Mouse (Mus musculus) heart, embryonic 10.5 days (tissue): ENCODE measurements around the gene Adamts7. TPM values are rescaled to one million over a fixed set of nuclear protein-coding genes. Genes with fewer than 3 reads are reported as not detected.
A peak's percentile ranks its signal among the peaks of the same experiment; 100 is the strongest.

ENCODE experiments used
- DNase-seq: peaks from one replicate; pipeline ENCODE4 v3.0.0-alpha.2; 2017; ENCODE audit warnings: low spot score
- H3K27ac ChIP-seq: fragments of 300-500 bp; sonication (generic); 2 replicates; pipeline ENCODE4 v1.5.1; 2016; ENCODE audit warnings: mild to moderate bottlenecking
- H3K27me3 ChIP-seq: fragments of 300-500 bp; sonication (generic); 2 replicates; pipeline ENCODE4 v1.6.1; 2016; ENCODE audit warnings: mild to moderate bottlenecking; ENCODE audit not compliant: poor library complexity, insufficient read depth, severe bottlenecking
- H3K36me3 ChIP-seq: fragments of 300-500 bp; sonication (generic); 2 replicates; pipeline ENCODE4 v1.6.1; 2016; ENCODE audit warnings: mild to moderate bottlenecking, moderate library complexity
- H3K4me1 ChIP-seq: fragments of 300-500 bp; sonication (generic); 2 replicates; pipeline ENCODE4 v1.6.1; 2016; ENCODE audit warnings: mild to moderate bottlenecking
- H3K4me3 ChIP-seq: fragments of 300-500 bp; sonication (generic); 2 replicates; pipeline ENCODE4 v1.5.1; 2016; ENCODE audit warnings: mild to moderate bottlenecking, moderate library complexity
- H3K9me3 ChIP-seq: fragments of 300-500 bp; sonication (generic); 2 replicates; pipeline ENCODE4 v1.6.1; 2016; ENCODE audit warnings: mild to moderate bottlenecking, moderate library complexity
- WGBS: fragments of 180-500 bp; shearing (Covaris S2); methylation state at CpG from one replicate; pipeline ENCODE4 v1.1.7; 2016; 5-methylcytosine and 5-hydroxymethylcytosine counted together
- polyA plus RNA-seq: library from polyadenylated mRNA; unstranded; fragments of >200 nt; fragmentation: Nextera tagmentation; extraction: Ambion mirVana; gene quantifications from 2 replicates; pipeline ENCODE4 v1.2.1, GENCODE M21; 2016

The Adamts7 gene
- polyA plus RNA-seq: 5.6 and 7.0 TPM in 2 replicates

GRCm38 (mm10) chr9:90162926-90163748 lies at the start of gene Adamts7:
Adamts7 (plus strand) TSS chr9:90163069.
- under 1% methylated on average over 57 of the region's 60 CpGs for WGBS

GRCm38 (mm10) chr9:90113151-90113550 lies 49.7 kb upstream of the Adamts7 start:
- peak overlapping the region; percentile 97 for H3K4me3 ChIP-seq
- H3K4me1 ChIP-seq: peaks cover 12% of the 10 kb centered on the region; the same call in 1 of the 2 replicates
- DNase-seq: no peak
- no peaks in the 10 kb centered on the region for H3K27me3 ChIP-seq
- H3K9me3 ChIP-seq: no peaks in the 10 kb centered on the region
- WGBS: under 1% methylated on average over 13 of the region's 13 CpGs
- H3K36me3 ChIP-seq: peaks cover 14% of the 10 kb centered on the region
- peak overlapping the region; percentile 100 for H3K27ac ChIP-seq

More at GRCm38 (mm10) chr9:90162926-90163748, at the start of gene Adamts7:
- Histone ChIP-seq H3K36me3 (no peaks in the 10 kb centered on the region), H3K4me3 (peak within 1 kb of the TSS; percentile 77), H3K27me3 (peaks cover 18% of the 10 kb centered on the region), H3K4me1 (0 out of 2 replicates have a peak, but pooled peaks cover 12% of the 10 kb centered on the region), H3K9me3 (no peaks in the 10 kb centered on the region), H3K27ac (peak within 1 kb of the TSS; percentile 83)
- DNase-seq: peak; percentile 85

DNA sequence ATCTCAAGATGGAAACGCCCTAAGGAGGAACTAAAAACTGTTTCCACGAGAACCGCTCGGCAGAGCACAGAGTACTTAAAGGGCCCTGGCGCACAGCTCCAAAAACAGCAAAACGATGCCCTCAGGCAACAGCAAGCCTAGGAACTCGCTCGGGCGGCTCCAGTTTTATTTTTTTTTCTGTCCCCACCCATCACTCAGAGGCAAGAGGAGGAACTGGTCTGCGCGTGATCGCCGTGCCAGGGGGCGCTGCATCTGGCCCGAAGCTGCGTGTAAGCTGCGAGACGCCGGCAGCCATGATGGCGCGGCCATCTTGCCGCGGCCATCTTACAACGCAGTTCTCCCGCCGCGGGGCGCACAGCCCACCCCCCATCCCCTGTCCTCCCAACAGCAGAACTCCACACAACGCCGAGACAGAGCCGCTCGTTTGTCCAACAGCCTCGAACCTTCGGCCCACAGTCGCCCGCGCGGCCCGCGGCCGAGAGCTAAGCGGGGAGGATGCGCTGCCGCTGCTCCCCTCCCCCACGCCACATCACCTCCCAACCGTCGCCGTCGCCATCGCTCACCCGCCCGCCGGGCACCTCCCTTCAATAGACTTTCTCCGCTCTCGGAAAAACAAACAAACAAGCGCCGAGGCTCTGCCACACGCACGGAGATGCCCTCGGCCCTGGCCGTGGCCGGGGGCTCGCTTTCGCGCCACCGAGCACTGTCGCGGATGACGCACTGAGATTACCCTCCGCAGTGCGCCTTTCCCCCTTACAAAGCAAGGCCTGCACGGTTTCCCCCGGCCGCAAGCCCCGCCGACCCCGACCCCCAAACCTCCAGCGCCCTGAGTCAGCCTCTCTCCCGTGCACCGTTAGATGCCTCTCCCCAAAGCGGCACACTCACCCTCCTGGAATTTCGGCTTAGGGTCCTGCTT lies 49.0 kb upstream of the Adamts7 start:
- Histone ChIP-seq H3K4me3 (peak overlapping the region; percentile 97), H3K27ac (peak overlapping the region; percentile 100), H3K27me3 (no peaks in the 10 kb centered on the region), H3K9me3 (no peaks in the 10 kb centered on the region), H3K36me3 (peaks cover 6% of the 10 kb centered on the region), H3K4me1 (peaks cover 12% of the 10 kb centered on the region; the same call in 1 of the 2 replicates)
- DNase-seq: peak; percentile 95
- under 1% methylated on average over 82 of the region's 82 CpGs for WGBS

DNA sequence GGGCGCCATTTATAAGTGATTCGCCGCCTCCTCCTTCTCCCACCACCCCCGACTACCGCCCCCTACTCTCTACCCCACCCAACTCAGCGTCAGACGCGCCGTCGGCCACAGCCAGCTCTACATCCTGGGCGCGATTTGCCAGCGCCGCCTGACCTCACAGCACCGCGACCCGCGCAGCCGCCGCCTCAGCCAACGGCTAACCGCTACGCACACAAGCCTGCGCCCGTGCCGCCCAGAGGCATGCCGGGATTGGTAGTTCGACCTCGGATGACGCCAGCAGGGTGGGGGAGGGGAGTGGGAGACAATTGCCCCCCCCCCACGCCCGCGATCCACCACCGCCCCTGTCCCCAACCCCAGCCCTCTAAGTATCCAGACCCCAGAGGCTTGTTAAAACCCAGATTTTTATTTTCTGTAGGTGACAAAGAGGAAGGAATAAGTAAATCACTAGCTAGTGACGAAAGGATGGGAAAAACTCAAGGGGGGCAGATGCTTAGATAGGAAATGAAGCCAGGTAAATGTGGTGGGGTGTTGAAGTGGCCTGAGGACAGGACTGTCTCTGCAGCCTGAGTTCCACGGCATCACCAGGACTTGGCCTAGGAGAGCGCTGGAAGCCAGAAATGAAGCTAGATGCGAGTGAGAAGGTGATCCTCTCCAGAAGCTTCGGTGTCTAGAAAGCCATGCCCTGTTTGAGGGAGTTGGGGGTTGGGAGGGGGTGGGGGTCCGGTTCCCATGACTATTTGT lies 48.1 kb upstream of the Adamts7 start, which contains the start of gene Morf4l1:
Gene Morf4l1, minus strand, starts transcription at position 208 of the 741 bp plus-strand sequence.
- Histone ChIP-seq H3K4me1 (peaks cover 12% of the 10 kb centered on the region; the same call in 1 of the 2 replicates), H3K27ac (peak within 1 kb of the TSS; percentile 100), H3K4me3 (peak within 1 kb of the TSS; percentile 97), H3K36me3 (no peaks in the 10 kb centered on the region), H3K27me3 (no peaks in the 10 kb centered on the region), H3K9me3 (no peaks in the 10 kb centered on the region)
- peak; percentile 99 for DNase-seq
- WGBS: 2% methylated on average over 40 of the region's 40 CpGs

DNA sequence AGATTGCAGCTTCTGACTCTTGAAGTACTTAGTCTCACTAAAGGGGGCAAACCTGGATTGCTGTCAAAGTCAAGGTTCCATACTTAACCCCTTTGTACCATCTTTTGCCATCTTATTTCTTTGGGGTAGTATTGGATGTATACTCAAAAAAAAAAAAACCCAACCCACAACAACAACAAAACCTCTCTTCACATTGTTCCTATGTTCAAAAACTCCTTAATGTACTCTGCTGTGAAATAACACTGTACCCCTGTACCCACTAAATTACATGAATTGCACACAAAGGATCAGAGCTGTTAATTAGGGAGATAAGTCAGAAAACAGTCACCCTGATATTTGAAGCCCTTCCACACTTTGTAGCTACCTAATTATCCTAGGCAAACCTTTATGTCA lies 47.6 kb upstream of the Adamts7 start:
- Histone ChIP-seq H3K27me3 (no peaks in the 10 kb centered on the region), H3K36me3 (no peaks in the 10 kb centered on the region), H3K4me1 (peaks cover 12% of the 10 kb centered on the region; the same call in 1 of the 2 replicates), H3K4me3 (peak overlapping the region; percentile 97), H3K9me3 (no peaks in the 10 kb centered on the region), H3K27ac (peak overlapping the region; percentile 100)
- no peak for DNase-seq

DNA sequence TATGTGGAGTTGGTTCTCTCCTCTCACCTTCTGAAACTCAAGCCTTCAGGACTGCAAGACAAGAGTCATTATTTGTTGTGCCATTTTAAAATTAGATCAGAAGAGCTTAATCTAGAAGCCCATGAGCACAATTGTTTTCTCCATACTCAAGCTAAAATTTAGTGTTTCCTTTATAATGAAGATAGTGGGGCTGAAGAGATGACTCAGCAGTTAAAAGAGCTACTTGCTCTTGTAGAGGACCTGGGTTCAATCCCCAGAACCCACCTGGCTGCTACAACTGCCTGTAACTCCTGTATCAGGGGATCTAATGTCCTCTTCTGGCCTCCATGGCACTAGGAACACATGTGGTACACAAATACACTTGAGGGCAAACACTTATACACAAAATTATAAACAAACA lies 45.6 kb upstream of the Adamts7 start:
- DNase-seq: no peak
- H3K36me3 ChIP-seq: no peaks in the 10 kb centered on the region
- no peak overlapping the region for H3K4me3 ChIP-seq
- H3K9me3 ChIP-seq: no peaks in the 10 kb centered on the region
- H3K27ac ChIP-seq: no peak overlapping the region
- no peaks in the 10 kb centered on the region for H3K27me3 ChIP-seq
- peaks cover 8% of the 10 kb centered on the region; the same call in 1 of the 2 replicates for H3K4me1 ChIP-seq

- no peaks in the 10 kb centered on the region for H3K36me3 ChIP-seq
- no peak for DNase-seq
- H3K27ac ChIP-seq: no peak overlapping the region
- H3K9me3 ChIP-seq: no peaks in the 10 kb centered on the region
- H3K4me1 ChIP-seq: no peaks in the 10 kb centered on the region
- no peaks in the 10 kb centered on the region for H3K27me3 ChIP-seq
- 75% methylated on average over 4 of the region's 4 CpGs for WGBS
- H3K4me3 ChIP-seq: no peak overlapping the region
Observed at GRCm38 (mm10) chr9:90122246-90122740, 40.6 kb upstream of the Adamts7 start.

- no peak overlapping the region for H3K27ac ChIP-seq
- H3K27me3 ChIP-seq: no peaks in the 10 kb centered on the region
- H3K4me3 ChIP-seq: no peak overlapping the region
- 37% methylated on average over 11 of the region's 11 CpGs for WGBS
- H3K4me1 ChIP-seq: no peaks in the 10 kb centered on the region
- H3K9me3 ChIP-seq: no peaks in the 10 kb centered on the region
- DNase-seq: no peak
- no peaks in the 10 kb centered on the region for H3K36me3 ChIP-seq
Observed at GRCm38 (mm10) chr9:90124156-90124872, 38.6 kb upstream of the Adamts7 start.

GRCm38 (mm10) chr9:90124873-90125245 lies 38.0 kb upstream of the Adamts7 start:
- 44% methylated on average over 8 of the region's 8 CpGs for WGBS
- H3K27ac ChIP-seq: no peak overlapping the region
- H3K4me3 ChIP-seq: no peak overlapping the region
- H3K36me3 ChIP-seq: no peaks in the 10 kb centered on the region
- H3K27me3 ChIP-seq: no peaks in the 10 kb centered on the region
- no peaks in the 10 kb centered on the region for H3K4me1 ChIP-seq
- DNase-seq: peak; percentile 61
- H3K9me3 ChIP-seq: no peaks in the 10 kb centered on the region

- Histone ChIP-seq H3K4me3 (peak overlapping the region; percentile 56), H3K4me1 (no peaks in the 10 kb centered on the region), H3K27me3 (no peaks in the 10 kb centered on the region), H3K36me3 (no peaks in the 10 kb centered on the region), H3K9me3 (no peaks in the 10 kb centered on the region), H3K27ac (peak overlapping the region; percentile 29; the same call in 1 of the 2 replicates)
- DNase-seq: no peak
- 23% methylated on average over 7 of the region's 7 CpGs for WGBS
Observed at GRCm38 (mm10) chr9:90125416-90126099, 37.3 kb upstream of the Adamts7 start.

DNA sequence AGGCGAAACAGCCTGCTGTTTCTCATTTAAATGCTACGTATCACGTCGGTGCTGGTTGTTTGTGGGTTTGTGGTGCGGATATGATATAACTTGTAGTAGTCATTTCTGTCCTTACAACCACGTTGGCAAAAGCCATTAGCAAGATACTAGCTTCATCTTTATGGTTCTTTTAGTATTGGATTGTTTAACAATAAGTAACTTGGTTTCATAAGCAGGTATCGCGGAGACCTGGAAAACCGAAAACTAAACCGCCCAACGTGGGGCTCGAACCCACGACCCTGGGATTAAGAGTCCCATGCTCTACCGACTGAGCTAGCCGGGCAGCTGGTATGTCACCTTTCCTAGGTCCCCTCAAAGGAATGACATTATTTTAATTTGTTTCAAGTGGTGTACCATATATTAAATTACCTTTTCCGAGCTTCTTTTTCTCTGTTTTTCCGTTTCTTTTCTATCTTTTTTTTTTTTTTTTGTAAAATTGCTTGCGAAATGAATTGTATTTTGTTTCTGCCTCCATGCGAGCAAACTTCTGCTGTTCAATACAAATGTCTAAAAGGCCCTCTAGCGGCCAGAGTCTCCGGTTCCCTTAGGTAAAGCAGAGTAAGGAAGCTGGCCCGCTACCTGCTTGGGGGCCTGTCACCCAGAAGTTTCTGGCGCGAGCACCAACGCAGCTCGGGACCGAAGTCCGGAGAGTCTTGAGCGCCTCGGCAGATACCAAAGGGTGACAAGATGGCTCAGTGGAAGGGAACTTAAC lies 36.4 kb upstream of the Adamts7 start:
- Histone ChIP-seq H3K4me1 (no peaks in the 10 kb centered on the region), H3K9me3 (no peaks in the 10 kb centered on the region), H3K36me3 (no peaks in the 10 kb centered on the region), H3K4me3 (peak overlapping the region; percentile 56), H3K27ac (peak overlapping the region; percentile 29; the same call in 1 of the 2 replicates), H3K27me3 (no peaks in the 10 kb centered on the region)
- DNase-seq: peak; percentile 90
- 1% methylated on average over 30 of the region's 30 CpGs for WGBS
